Mouse (Mus musculus) bone marrow macrophage, adult 2 months (primary cell): ENCODE measurements around the gene Alas2. TPM values are rescaled to one million over a fixed set of nuclear protein-coding genes. Genes with fewer than 3 reads are reported as not detected.

ENCODE experiments used
- H3K27ac ChIP-seq: 2 replicates; pipeline ENCODE4 v1.5.1; 2012; ENCODE audit warnings: low read depth, low read length; ENCODE audit not compliant: insufficient read depth
- H3K4me1 ChIP-seq: 2 replicates; pipeline ENCODE4 v1.6.1; 2012; ENCODE audit warnings: low read length; ENCODE audit not compliant: control insufficient read depth, insufficient read depth
- H3K4me3 ChIP-seq: 2 replicates; pipeline ENCODE4 v1.5.1; 2012; ENCODE audit warnings: mild to moderate bottlenecking, low read length, moderate library complexity; ENCODE audit not compliant: insufficient read depth
- CTCF ChIP-seq: IDR thresholded peaks from 2 replicates; pipeline ENCODE4 v1.5.1; 2012; ENCODE audit warnings: low read depth, mild to moderate bottlenecking, low read length, moderate library complexity
- POLR2A ChIP-seq: IDR thresholded peaks from 2 replicates; pipeline ENCODE4 v1.6.1; 2012; ENCODE audit warnings: mild to moderate bottlenecking, low read depth, low read length, borderline replicate concordance
- polyA plus RNA-seq: library from polyadenylated mRNA; stranded (reverse); fragments of >200 nt; gene quantifications from 2 replicates; pipeline ENCODE4 v1.2.4, GENCODE M21; 2012; ENCODE audit not compliant: missing spikeins, insufficient read depth, insufficient read length

The Alas2 gene
- not detected in 2 replicates for polyA plus RNA-seq

DNA sequence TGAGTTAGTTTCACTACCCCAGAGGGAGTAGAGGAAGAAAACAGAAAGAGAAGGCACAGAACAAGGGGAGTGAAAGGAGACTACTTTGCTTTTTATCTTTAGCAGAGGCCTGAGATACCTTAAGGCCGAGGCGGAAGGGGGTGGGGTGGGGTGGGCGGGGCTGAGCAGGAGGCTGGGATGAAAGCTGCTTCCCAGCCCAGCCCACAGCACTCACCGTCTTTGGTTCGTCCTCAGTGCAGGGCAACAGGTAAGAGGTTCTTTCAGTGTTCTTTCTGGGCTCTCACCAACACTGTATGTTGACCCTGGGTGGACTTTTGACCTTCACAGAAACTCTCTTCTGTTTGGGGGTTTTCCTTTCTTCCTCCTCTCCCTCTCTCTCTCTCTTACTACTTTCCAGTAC is at the start of gene Alas2:
TSS of gene Alas2 (plus strand) at position 137 of the 400 bp plus-strand sequence.
- no peak within 1 kb of the TSS for H3K4me3 ChIP-seq
- no peak within 1 kb of the TSS for H3K27ac ChIP-seq
- TF ChIP-seq CTCF, result no peak
- TF ChIP-seq POLR2A, result no peak
- H3K4me1 ChIP-seq, result no peaks in the 10 kb centered on the region

DNA sequence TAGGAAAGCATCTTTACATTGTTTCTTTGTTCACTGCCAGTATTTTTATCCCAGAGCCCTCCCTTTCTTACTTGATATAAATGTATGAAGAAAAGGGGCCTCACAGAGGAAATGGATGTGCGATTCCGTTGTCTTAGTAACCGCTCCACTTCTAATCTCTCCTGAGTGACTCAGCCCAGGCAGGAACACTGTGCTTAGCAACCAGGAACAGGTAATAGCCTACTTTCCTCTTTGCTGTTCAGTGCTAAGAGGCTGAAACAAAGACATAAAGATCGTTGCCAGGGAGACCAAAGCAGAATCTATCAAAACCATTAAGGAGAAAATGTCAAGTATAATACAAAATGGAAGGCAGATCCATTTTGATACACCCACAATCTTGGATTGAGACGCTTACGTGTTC is 38.5 kb upstream of the Alas2 start:
- TF ChIP-seq CTCF (no peak), POLR2A (no peak)
- Histone ChIP-seq H3K4me3 (no peak overlapping the region), H3K4me1 (no peaks in the 10 kb centered on the region), H3K27ac (no peak overlapping the region)

DNA sequence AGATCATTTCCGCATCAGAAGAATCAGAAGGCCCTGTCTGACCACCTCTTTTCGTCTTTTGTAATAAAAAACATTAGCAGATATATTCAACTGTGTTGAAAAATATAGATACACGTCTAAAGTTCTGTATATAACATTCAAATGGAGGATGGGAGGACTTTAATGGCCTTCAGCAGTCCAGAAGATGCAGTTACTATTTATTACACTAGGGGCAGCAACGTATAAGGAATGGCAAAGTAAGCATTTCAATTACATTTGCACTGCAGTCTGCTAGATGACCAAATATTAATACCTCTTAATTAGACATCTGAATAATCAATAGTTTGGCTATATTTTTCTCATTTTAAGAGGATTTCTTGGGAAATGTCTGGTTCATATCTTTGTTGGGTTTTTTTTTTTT is 36.5 kb upstream of the Alas2 start:
- TF ChIP-seq CTCF (no peak), POLR2A (no peak)
- Histone ChIP-seq H3K27ac (no peak overlapping the region), H3K4me1 (no peaks in the 10 kb centered on the region), H3K4me3 (no peak overlapping the region)

DNA sequence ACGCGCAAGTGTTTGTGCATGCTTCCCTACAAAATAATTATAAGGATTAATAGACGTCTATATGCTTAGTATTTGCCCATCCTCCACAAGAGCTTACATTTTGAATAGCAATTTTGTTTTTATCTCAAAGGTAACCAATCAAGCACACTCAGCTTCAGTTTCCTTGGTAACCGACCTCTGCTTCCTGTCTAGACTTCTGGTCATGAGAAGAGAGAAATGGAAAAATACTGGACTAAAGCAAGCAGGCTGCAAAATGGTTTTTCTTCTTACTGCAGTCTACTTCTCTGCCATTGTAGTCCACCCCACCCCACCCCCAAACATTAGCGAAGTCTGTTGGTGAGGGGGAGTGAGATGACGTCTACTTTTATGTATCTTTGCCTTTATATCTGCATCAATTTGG is 35.9 kb upstream of the Alas2 start:
- Histone ChIP-seq H3K4me3 (no peak overlapping the region), H3K27ac (no peak overlapping the region), H3K4me1 (no peaks in the 10 kb centered on the region)
- TF ChIP-seq CTCF (no peak), POLR2A (no peak)

DNA sequence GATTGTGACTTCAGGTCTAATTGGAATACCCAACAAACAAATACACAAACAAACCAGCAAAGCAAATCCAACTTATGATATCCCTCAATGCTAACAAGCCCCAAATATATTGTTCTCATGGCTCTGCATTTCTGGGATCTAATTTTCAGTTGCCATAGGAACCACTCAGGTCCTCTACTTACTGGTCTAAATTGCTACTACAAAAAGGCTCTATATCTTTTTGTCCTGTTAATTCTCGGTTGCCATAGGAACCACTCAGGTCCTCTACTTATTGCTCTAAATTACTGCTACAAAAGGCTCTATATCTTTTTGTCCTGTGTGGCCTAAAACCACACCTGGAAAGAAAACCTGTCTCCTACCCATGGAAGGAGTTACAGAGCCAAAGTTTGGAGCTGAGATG is 33.0 kb upstream of the Alas2 start:
- H3K4me3 ChIP-seq, result no peak overlapping the region
- no peak for TF ChIP-seq POLR2A
- no peak for TF ChIP-seq CTCF
- no peaks in the 10 kb centered on the region for H3K4me1 ChIP-seq
- H3K27ac ChIP-seq, result no peak overlapping the region

DNA sequence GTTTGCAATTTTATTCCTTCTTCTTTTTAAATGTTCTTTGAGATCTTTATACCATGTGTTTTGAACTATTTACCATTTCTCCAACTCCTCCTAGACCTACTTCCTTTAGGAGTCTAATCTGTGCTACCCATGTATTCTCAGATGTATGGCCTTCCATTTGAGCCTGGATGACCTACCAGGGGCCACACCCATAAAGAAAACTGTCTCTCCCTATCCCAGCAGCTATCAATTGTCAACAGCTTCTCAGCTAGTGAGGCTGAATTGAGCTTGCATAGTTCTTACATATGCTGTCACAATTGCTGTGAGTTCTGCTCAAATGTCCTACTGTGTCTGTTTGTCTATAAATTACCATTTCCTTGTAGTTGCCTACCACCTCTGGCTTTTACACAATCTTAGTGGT is 31.2 kb upstream of the Alas2 start:
- no peak for TF ChIP-seq CTCF
- TF ChIP-seq POLR2A, result no peak
- Histone ChIP-seq H3K4me1 (no peaks in the 10 kb centered on the region), H3K27ac (no peak overlapping the region), H3K4me3 (no peak overlapping the region)

DNA sequence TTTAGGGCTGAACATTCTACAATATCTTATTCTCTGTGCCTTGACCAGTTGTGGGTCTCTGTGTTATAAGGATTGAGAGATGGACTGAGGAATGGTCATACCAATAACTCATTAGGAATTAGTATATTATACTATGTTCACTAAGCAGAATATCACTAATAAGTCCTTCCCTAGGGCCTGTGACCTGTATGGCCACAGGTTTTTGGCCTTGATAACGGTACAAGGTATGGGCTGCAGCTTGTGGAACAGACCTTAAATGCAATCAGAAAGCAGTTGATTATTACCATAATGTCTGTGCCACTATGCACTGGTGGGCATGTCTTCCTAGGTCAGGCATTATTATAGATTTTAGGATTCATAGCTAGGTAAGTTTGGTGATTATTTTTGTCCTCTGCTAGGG is 30.7 kb upstream of the Alas2 start:
- H3K4me3 ChIP-seq, result no peak overlapping the region
- no peaks in the 10 kb centered on the region for H3K4me1 ChIP-seq
- H3K27ac ChIP-seq, result no peak overlapping the region
- TF ChIP-seq CTCF (no peak), POLR2A (no peak)

DNA sequence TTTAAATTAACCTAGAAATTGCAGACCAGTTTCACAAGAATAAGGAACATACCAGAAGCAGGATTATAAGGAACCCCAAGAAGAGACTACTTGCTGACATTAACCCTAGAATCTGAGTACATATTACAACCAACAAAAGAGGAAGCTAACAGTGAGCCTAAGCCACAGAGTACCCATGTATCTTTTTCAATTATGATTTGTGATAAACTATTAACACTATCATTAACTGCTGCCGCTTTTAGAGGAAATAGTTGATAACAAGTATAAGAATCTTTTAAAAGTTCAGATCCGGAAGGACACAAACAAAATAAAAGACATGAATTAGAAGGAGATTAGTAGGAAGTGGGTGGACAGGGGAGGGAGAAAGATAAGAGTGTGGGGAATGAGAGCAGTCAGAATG is 7.1 kb upstream of the Alas2 start:
- Histone ChIP-seq H3K4me1 (no peaks in the 10 kb centered on the region), H3K4me3 (no peak overlapping the region), H3K27ac (no peak overlapping the region)
- no peak for TF ChIP-seq POLR2A
- no peak for TF ChIP-seq CTCF

DNA sequence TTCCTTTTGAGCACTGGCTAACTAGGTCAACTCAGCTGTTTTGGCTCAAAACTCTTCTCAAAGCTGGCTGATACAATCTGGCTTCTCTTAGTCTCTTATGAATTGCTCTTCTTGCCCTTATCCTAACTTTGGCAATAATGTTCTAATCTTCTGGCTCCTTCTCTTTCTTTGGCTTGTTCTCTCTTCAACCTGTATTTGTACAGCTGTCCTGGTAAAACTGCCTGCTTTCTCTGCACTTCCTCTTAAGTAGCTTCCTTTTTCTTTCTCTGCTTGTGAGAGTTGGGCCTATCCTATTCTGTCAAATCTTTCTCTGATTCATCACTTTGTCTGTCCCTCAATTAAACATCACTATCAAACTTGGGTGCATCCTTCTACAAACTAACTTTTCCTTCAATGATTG is 5.5 kb upstream of the Alas2 start:
- Histone ChIP-seq H3K27ac (no peak overlapping the region), H3K4me3 (no peak overlapping the region), H3K4me1 (no peaks in the 10 kb centered on the region)
- TF ChIP-seq CTCF (no peak), POLR2A (no peak)

DNA sequence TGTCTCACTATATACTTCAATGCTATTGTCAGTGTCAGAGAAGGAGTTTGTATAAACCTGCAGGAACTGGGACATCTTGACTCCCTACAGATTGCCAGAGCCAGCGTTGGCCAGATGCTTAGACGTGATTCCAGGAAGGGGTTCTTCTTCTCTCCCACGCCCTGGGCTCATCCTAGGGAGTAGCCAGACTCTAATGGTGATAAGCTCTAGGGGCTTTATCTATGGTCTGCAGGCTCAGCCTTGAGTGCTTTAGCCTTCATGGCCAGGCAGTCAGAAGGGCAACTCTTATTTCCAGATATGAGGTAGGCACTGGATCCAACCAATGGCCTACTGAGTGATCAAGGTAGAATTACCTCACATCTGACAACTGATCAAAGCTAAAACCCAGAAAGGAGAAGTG is 2.5 kb downstream of the Alas2 start:
- TF ChIP-seq POLR2A (no peak), CTCF (no peak)
- Histone ChIP-seq H3K4me3 (no peak overlapping the region), H3K27ac (no peak overlapping the region), H3K4me1 (no peaks in the 10 kb centered on the region)

DNA sequence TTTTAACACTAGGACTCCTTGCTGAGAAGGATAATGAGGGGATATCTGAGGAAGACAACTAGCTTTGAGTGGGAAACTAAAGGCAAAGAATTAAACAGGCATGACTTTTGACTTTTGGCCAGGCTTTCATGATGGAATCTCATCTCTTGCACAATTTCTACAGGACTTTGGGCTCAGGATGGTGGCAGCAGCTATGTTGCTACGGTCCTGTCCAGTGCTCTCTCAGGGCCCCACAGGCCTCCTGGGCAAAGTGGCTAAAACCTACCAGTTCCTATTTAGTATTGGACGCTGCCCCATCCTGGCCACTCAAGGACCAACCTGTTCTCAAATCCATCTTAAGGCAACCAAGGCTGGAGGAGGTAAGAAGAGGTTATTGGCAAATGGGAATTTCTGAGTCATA is 4.8 kb downstream of the Alas2 start:
- no peak overlapping the region for H3K27ac ChIP-seq

More for the DNA sequence above, 4.8 kb downstream of the Alas2 start:
- Histone ChIP-seq H3K4me1 (no peaks in the 10 kb centered on the region), H3K4me3 (no peak overlapping the region)
- TF ChIP-seq CTCF (no peak), POLR2A (no peak)
